ENCODE assay signal across 15 mouse cellular contexts in the genomic region with DNA sequence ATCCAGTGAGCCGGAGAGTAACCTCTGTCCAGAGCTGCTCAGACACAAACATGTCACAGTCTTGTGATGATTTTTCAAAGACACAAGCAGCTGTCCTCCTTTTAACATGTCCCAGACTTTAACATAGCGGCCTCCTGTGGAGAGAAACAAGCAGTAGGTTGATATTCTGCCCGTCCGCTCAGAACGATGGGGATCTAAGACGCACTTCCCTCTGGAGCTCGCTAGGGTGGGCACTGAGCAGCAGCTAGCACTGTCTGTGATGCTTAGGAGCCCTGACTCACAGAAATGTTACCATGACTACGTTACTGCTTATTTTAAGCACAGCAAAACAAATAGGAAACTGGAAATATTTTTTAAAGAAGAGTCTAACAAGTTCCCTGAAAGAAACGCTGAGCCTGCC. TPM values are rescaled to one million over a fixed set of nuclear protein-coding genes. Genes with fewer than 3 reads are reported as not detected.
DNase-seq lines count a peak whose midpoint lies in the region; ATAC-seq and TF ChIP-seq lines count a peak whose summit lies in the region.
"Had no signal": no experiment of that assay in that cellular context is flagged by ENCODE, and none has a peak within 500 bp of the region (broad histone marks: within the 10 kb centered on the region; RNA-seq: fewer than 3 reads in every experiment).

No protein-coding gene starts in this region.

- no peaks in the 10 kb centered on the region for H3K27me3 ChIP-seq in kidney, postnatal 0 days (ENCODE audit: insufficient read depth, low read length)
- H3K27me3 ChIP-seq in midbrain, embryonic 13.5 days: no peaks in the 10 kb centered on the region
- no peaks in the 10 kb centered on the region for H3K27me3 ChIP-seq in forebrain, embryonic 14.5 days (replicated peaks; ENCODE audit: control insufficient read depth, insufficient read depth, low read length)
- H3K27me3 ChIP-seq: forebrain, embryonic 15.5 days; heart, embryonic 13.5 days; intestine, embryonic 15.5 days had no signal

- no peaks in the 10 kb centered on the region for H3K4me1 ChIP-seq in kidney, postnatal 0 days (replicated peaks; ENCODE audit: insufficient read depth, low read length)
- H3K4me1 ChIP-seq in midbrain, embryonic 13.5 days (replicated peaks): no peaks in the 10 kb centered on the region
- H3K4me1 ChIP-seq in forebrain, embryonic 14.5 days (ENCODE audit: control insufficient read depth, insufficient read depth, low read length): no peaks in the 10 kb centered on the region
- H3K4me1 ChIP-seq: forebrain, embryonic 15.5 days; heart, embryonic 13.5 days; intestine, embryonic 15.5 days had no signal

- H3K9me3 ChIP-seq in kidney, postnatal 0 days (replicated peaks; ENCODE audit: low read length): no peaks in the 10 kb centered on the region
- H3K9me3 ChIP-seq in midbrain, embryonic 13.5 days: no peaks in the 10 kb centered on the region
- no peaks in the 10 kb centered on the region for H3K9me3 ChIP-seq in forebrain, embryonic 14.5 days (replicated peaks; ENCODE audit: control insufficient read depth, low read length)
- H3K9me3 ChIP-seq: forebrain, embryonic 15.5 days; heart, embryonic 13.5 days; intestine, embryonic 15.5 days had no signal

- no peak overlapping the region for H3K4me2 ChIP-seq in kidney, postnatal 0 days (ENCODE audit: low read length)
- H3K4me2 ChIP-seq in midbrain, embryonic 13.5 days (replicated peaks): no peak overlapping the region
- H3K4me2 ChIP-seq in forebrain, embryonic 14.5 days (ENCODE audit: low read length): no peak overlapping the region
- H3K4me2 ChIP-seq: forebrain, embryonic 15.5 days; heart, embryonic 13.5 days; intestine, embryonic 15.5 days had no signal

- ATAC-seq in kidney, postnatal 0 days (replicated peaks; ENCODE audit: low FRiP score, low read depth): no peak
- no peak for ATAC-seq in midbrain, embryonic 13.5 days
- ATAC-seq in forebrain, embryonic 14.5 days: no peak
- ATAC-seq: forebrain, embryonic 15.5 days; intestine, embryonic 15.5 days had no signal

- WGBS in kidney, postnatal 0 days: 77% methylated on average over 9 of the region's 9 CpGs
- 74% methylated on average over 9 of the region's 9 CpGs for WGBS in midbrain, embryonic 13.5 days
- WGBS in forebrain, embryonic 14.5 days: 78% methylated on average over 9 of the region's 9 CpGs

- peak; percentile 38 for DNase-seq in kidney, postnatal 0 days (ENCODE audit: low spot score)
- no peak for DNase-seq in kidney, adult 8-10 months
- peak; percentile 74 for DNase-seq in ZHBTc4 (ENCODE audit: low read depth, low spot score)
- DNase-seq in layer of hippocampus, adult 9-10 months (ENCODE audit: low spot score): peak; percentile 49
- DNase-seq in right cerebral cortex, postnatal 14 days: peak; percentile 47
- DNase-seq in cerebellum, postnatal 14 days: no peak
- DNase-seq in forebrain, embryonic 14.5 days (ENCODE audit: low spot score): no peak
- DNase-seq: adrenal gland, adult 8-10 months; cerebellum, postnatal 10 days; thymus, adult 18-20 months had no signal

- no peak overlapping the region for H3K27ac ChIP-seq in kidney, postnatal 0 days
- H3K27ac ChIP-seq in midbrain, embryonic 13.5 days: no peak overlapping the region
- no peak overlapping the region for H3K27ac ChIP-seq in forebrain, embryonic 14.5 days (ENCODE audit: low read depth, low read length)
- H3K27ac ChIP-seq: forebrain, embryonic 15.5 days; heart, embryonic 13.5 days; intestine, embryonic 15.5 days had no signal

- H3K4me3 ChIP-seq in kidney, postnatal 0 days (replicated peaks; ENCODE audit: low read depth, low read length): no peak overlapping the region
- H3K4me3 ChIP-seq in midbrain, embryonic 13.5 days (replicated peaks): no peak overlapping the region
- no peak overlapping the region for H3K4me3 ChIP-seq in forebrain, embryonic 14.5 days (ENCODE audit: low read depth, low read length)
- H3K4me3 ChIP-seq: forebrain, embryonic 15.5 days; heart, embryonic 13.5 days; intestine, embryonic 15.5 days had no signal

- peaks cover 50% of the 10 kb centered on the region for H3K36me3 ChIP-seq in kidney, postnatal 0 days (ENCODE audit: insufficient read depth, low read length)
- peaks cover 83% of the 10 kb centered on the region for H3K36me3 ChIP-seq in midbrain, embryonic 13.5 days
- H3K36me3 ChIP-seq in forebrain, embryonic 14.5 days (ENCODE audit: control insufficient read depth, insufficient read depth, low read length): peaks cover 89% of the 10 kb centered on the region

- TF ChIP-seq CTCF in kidney, postnatal 0 days (IDR thresholded peaks at IDR 0.05; ENCODE audit: low read depth): no peak

- H3K9ac ChIP-seq in kidney, postnatal 0 days (ENCODE audit: low read depth, low read length): no peak overlapping the region
- no peak overlapping the region for H3K9ac ChIP-seq in midbrain, embryonic 13.5 days (replicated peaks)
- H3K9ac ChIP-seq in forebrain, embryonic 14.5 days (ENCODE audit: low read length): no peak overlapping the region
- H3K9ac ChIP-seq: forebrain, embryonic 15.5 days; heart, embryonic 13.5 days; intestine, embryonic 15.5 days had no signal

RNA-seq across cellular contexts. Expression of gene Utp15, which starts 7.9 kb away (rescaled TPM):
- polyA plus RNA-seq in kidney, postnatal 0 days (2015; fragmentation: Nextera tagmentation; extraction: Ambion mirVana): 19.9 and 21.5 TPM in 2 replicates
- 31.8 and 32.5 TPM in 2 replicates for polyA plus RNA-seq in midbrain, embryonic 13.5 days (2015; fragmentation: Nextera tagmentation; extraction: Ambion mirVana)
- 26.4 and 30.6 TPM in 2 replicates for polyA plus RNA-seq in forebrain, embryonic 14.5 days (2014; fragmentation: Nextera tagmentation; extraction: Ambion mirVana)

RNA-seq across cellular contexts. Expression of gene Ankra2, which starts 8.0 kb away (rescaled TPM):
- polyA plus RNA-seq in kidney, postnatal 0 days (2015; fragmentation: Nextera tagmentation; extraction: Ambion mirVana): 22.6 and 23.6 TPM in 2 replicates
- polyA plus RNA-seq in midbrain, embryonic 13.5 days (2015; fragmentation: Nextera tagmentation; extraction: Ambion mirVana): 55.4 and 58.9 TPM in 2 replicates
- 73.4 and 79.1 TPM in 2 replicates for polyA plus RNA-seq in forebrain, embryonic 14.5 days (2014; fragmentation: Nextera tagmentation; extraction: Ambion mirVana)

RNA-seq across cellular contexts. Expression of gene Gm21976, which starts 24.8 kb away (rescaled TPM):
- polyA plus RNA-seq in kidney, postnatal 0 days (2015; fragmentation: Nextera tagmentation; extraction: Ambion mirVana): not detected in 2 replicates
- polyA plus RNA-seq in midbrain, embryonic 13.5 days (2015; fragmentation: Nextera tagmentation; extraction: Ambion mirVana): not detected in 2 replicates
- not detected in 2 replicates for polyA plus RNA-seq in forebrain, embryonic 14.5 days (2014; fragmentation: Nextera tagmentation; extraction: Ambion mirVana)
- polyA plus RNA-seq: forebrain, embryonic 15.5 days; heart, embryonic 13.5 days; intestine, embryonic 15.5 days; liver, adult 2 months had no signal

RNA-seq across cellular contexts. Expression of gene Arhgef28, which starts 48.7 kb away (rescaled TPM):
- 55.8 and 58.3 TPM in 2 replicates for polyA plus RNA-seq in kidney, postnatal 0 days (2015; fragmentation: Nextera tagmentation; extraction: Ambion mirVana)
- polyA plus RNA-seq in midbrain, embryonic 13.5 days (2015; fragmentation: Nextera tagmentation; extraction: Ambion mirVana): 12.9 and 13.6 TPM in 2 replicates
- 9.9 and 10.9 TPM in 2 replicates for polyA plus RNA-seq in forebrain, embryonic 14.5 days (2014; fragmentation: Nextera tagmentation; extraction: Ambion mirVana)

Comparison
In these comparisons a context has a peak if more than half of its experiments do, and no peak if none do; other contexts are left out.
1. DNase-seq: peak in kidney, postnatal 0 days (single experiment), ZHBTc4 (single experiment), layer of hippocampus, adult 9-10 months (single experiment) and right cerebral cortex, postnatal 14 days (single experiment); none in kidney, adult 8-10 months (0 of 2), cerebellum, postnatal 14 days (0 of 2) and forebrain, embryonic 14.5 days (single experiment).